Comparison of ENCODE assay signal across 8 mouse cellular contexts in genomic region chr1:51148481-51149137, GRCm38 (mm10).
A peak's percentile ranks its signal among the peaks of the same experiment; 100 is the strongest.
DNase-seq lines count a peak whose midpoint lies in the region; TF ChIP-seq lines count a peak whose summit lies in the region.

No protein-coding gene starts in this region.

- TF ChIP-seq CTCF in lung, adult 2 months (IDR thresholded peaks at IDR 0.05; ENCODE audit: insufficient read depth, low read length) = 0 out of 2 replicates have a peak, but pooled peaks have one; percentile 5

- WGBS in lung, adult 2 months = 45% methylated on average over 9 of the region's 9 CpGs

- no peak for TF ChIP-seq POLR2A in lung, adult 2 months (IDR thresholded peaks at IDR 0.05; ENCODE audit: borderline replicate concordance, extremely low read depth, low read depth, low read length)

- H3K4me1 ChIP-seq in lung, adult 2 months (ENCODE audit: control insufficient read depth, insufficient read depth, low read length) = peaks cover 6% of the 10 kb centered on the region

- no peak overlapping the region for H3K4me3 ChIP-seq in lung, adult 2 months (replicated peaks; ENCODE audit: extremely low read depth, low read depth, low read length)

- peak; percentile 22 for DNase-seq in cerebellum, postnatal 10 days
- DNase-seq in cerebellum, adult 8-10 months = no peak
- DNase-seq in retina, postnatal 1 day = peak; percentile 10
- DNase-seq in retina, embryonic 14.5 days (ENCODE audit: low spot score) = no peak
- DNase-seq in lung, adult 2 months = no peak
- no peak for DNase-seq in spleen, adult 18-20 months
- DNase-seq in adipocyte (ENCODE audit: low spot score) = no peak
- DNase-seq in adrenal gland, postnatal 36 days = no peak

Comparison
In these comparisons a context has a peak if more than half of its experiments do, and no peak if none do; other contexts are left out.
1. DNase-seq: peak in cerebellum, postnatal 10 days (2 of 2) and retina, postnatal 1 day (single experiment); none in cerebellum, adult 8-10 months (single experiment), retina, embryonic 14.5 days (single experiment), lung, adult 2 months (single experiment), spleen, adult 18-20 months (0 of 2), adipocyte (single experiment) and adrenal gland, postnatal 36 days (0 of 2).